Mouse (Mus musculus): ENCODE results near the gene Rnd2. TPM values are rescaled to one million over a fixed set of nuclear protein-coding genes. Genes with fewer than 3 reads are reported as not detected.

Rnd2 gene
- polyA plus RNA-seq, 1 experiment from 2014 or later = 10.3 TPM

DNA sequence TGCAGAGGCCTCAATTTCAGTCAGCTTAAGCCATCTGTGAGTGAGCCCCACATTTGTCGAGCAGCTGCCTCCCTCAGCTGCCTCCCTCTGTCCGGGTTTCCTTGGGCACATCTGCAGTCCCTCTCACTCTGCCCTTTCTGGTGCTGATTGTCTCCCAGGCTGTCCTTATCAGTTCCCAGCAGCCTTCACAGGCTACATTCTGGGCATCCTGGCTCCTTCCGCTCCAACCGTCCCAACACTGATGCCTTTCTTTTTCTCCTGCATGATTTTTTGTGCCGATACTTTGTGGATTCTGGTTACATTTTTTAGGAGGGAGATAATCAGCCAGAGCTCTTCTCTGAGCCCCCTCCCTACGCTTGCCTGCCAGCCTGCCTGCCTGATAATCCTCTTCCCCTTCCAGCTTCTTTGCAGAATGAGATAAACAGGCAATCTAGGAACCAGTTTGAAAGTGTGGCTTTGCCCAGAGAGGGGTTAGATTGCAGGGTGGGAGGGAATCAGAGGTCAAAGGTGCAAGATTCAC is 20.8 kb downstream of the Rnd2 start:
- H3K36me3 ChIP-seq (ENCODE audit: insufficient read depth, low read length) = 0 out of 2 replicates have a peak, but pooled peaks cover 4% of the 10 kb centered on the region
- no peak overlapping the region for H3K9ac ChIP-seq (ENCODE audit: low read depth, low read length)
- TF ChIP-seq CTCF (IDR thresholded peaks at IDR 0.05; ENCODE audit: low read depth) = no peak
- no peaks in the 10 kb centered on the region for H3K4me1 ChIP-seq (replicated peaks; ENCODE audit: insufficient read depth, low read length)
- H3K9me3 ChIP-seq (replicated peaks; ENCODE audit: low read length) = no peaks in the 10 kb centered on the region
- no peaks in the 10 kb centered on the region for H3K27me3 ChIP-seq (ENCODE audit: insufficient read depth, low read length)
- no peak for ATAC-seq (replicated peaks; ENCODE audit: low FRiP score, low read depth)
- 56% methylated on average over 6 of the region's 6 CpGs for WGBS
- H3K4me3 ChIP-seq (replicated peaks; ENCODE audit: low read depth, low read length) = no peak overlapping the region
- no peak overlapping the region for H3K27ac ChIP-seq
- no peak overlapping the region for H3K4me2 ChIP-seq (ENCODE audit: low read length)
- DNase-seq (ENCODE audit: low spot score) = no peak

DNA sequence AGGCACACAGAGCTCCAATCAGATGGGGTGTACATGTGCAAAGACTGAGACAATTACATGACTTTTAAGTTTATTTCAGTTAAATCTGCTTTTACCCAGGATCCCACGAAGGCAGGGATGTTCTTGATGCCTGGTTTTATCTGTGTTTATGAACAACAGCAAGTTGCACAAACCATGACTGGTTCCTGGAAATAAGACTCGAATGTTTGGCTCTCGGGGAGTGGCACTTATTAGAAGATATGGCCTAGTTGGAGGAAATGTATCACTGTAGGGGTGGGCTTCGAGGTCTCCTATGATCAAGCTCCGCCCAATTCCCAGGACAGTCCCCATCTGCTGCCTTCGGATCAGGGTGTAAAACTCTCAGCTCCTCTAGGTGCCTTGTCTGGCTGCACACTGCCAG is 21.3 kb downstream of the Rnd2 start:
- Histone ChIP-seq H3K4me2 (ENCODE audit: low read length) (no peak overlapping the region), H3K27me3 (ENCODE audit: insufficient read depth, low read length) (no peaks in the 10 kb centered on the region), H3K4me1 (replicated peaks; ENCODE audit: insufficient read depth, low read length) (no peaks in the 10 kb centered on the region), H3K9ac (ENCODE audit: low read depth, low read length) (no peak overlapping the region), H3K36me3 (ENCODE audit: insufficient read depth, low read length) (0 out of 2 replicates have a peak, but pooled peaks cover 4% of the 10 kb centered on the region), H3K4me3 (replicated peaks; ENCODE audit: low read depth, low read length) (no peak overlapping the region), H3K9me3 (replicated peaks; ENCODE audit: low read length) (no peaks in the 10 kb centered on the region), H3K27ac (no peak overlapping the region)
- WGBS = 74% methylated on average over 6 of the region's 6 CpGs
- DNase-seq (ENCODE audit: low spot score) = no peak
- no peak for TF ChIP-seq CTCF (IDR thresholded peaks at IDR 0.05; ENCODE audit: low read depth)
- ATAC-seq (replicated peaks; ENCODE audit: low FRiP score, low read depth) = no peak

DNA sequence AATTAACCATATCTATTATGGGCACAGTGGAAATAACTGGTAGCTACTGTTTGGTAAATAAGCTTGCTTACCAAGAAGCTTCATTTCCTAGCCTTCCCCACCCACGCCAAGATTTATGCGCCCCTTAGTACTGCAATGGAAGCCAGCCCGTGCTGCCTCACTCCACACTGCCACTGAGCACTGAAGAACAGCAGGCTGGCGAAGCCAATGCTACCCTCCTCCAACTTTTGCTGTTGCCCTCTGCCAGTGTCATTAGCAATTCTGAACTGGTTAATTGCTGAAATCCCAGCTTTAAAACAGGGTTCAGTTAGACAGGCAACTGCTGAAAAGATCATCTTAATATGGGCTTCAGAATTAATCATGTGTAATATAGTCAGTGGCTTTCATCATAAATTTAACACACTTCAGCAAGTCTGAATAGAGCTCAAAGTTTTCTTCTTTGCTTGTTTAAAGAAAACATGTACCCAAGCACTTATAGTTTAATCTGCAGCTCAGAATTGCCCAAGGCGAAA is 41.5 kb downstream of the Rnd2 start:
- H3K27me3 ChIP-seq (ENCODE audit: insufficient read depth, low read length) = no peaks in the 10 kb centered on the region
- H3K9me3 ChIP-seq (replicated peaks; ENCODE audit: low read length) = no peaks in the 10 kb centered on the region
- WGBS = 90% methylated on average over 5 of the region's 5 CpGs
- H3K9ac ChIP-seq (ENCODE audit: low read depth, low read length) = no peak overlapping the region
- no peaks in the 10 kb centered on the region for H3K4me1 ChIP-seq (replicated peaks; ENCODE audit: insufficient read depth, low read length)
- no peak overlapping the region for H3K27ac ChIP-seq
- no peak for ATAC-seq (replicated peaks; ENCODE audit: low FRiP score, low read depth)
- no peak for TF ChIP-seq CTCF (IDR thresholded peaks at IDR 0.05; ENCODE audit: low read depth)
- no peak overlapping the region for H3K4me2 ChIP-seq (ENCODE audit: low read length)
- H3K4me3 ChIP-seq (replicated peaks; ENCODE audit: low read depth, low read length) = no peak overlapping the region
- DNase-seq (ENCODE audit: low spot score) = no peak
- peaks cover 14% of the 10 kb centered on the region; the same call in 1 of the 2 replicates for H3K36me3 ChIP-seq (ENCODE audit: insufficient read depth, low read length)

DNA sequence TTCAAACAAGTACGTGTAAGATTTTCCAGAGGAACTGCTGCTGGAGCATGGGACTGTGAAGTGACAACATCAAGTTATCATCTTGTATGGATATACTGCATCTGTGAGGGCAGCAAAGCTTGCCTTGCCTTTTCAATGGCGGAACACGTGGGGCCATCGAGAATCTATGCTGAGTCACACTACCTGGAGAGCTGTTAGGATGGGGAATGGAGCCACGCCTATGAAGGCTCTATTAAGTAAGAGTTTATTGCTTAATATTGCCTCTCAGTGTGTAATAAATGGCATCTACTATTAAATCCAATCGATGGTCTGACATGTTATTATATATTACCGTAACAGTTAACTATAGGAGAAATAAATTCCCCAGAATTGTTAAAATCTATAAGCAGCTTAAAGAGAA is 42.3 kb downstream of the Rnd2 start:
- Histone ChIP-seq H3K9me3 (replicated peaks; ENCODE audit: low read length) (no peaks in the 10 kb centered on the region), H3K4me3 (replicated peaks; ENCODE audit: low read depth, low read length) (no peak overlapping the region), H3K9ac (ENCODE audit: low read depth, low read length) (no peak overlapping the region), H3K27me3 (ENCODE audit: insufficient read depth, low read length) (no peaks in the 10 kb centered on the region), H3K27ac (no peak overlapping the region), H3K36me3 (ENCODE audit: insufficient read depth, low read length) (peaks cover 14% of the 10 kb centered on the region; the same call in 1 of the 2 replicates), H3K4me2 (ENCODE audit: low read length) (no peak overlapping the region), H3K4me1 (replicated peaks; ENCODE audit: insufficient read depth, low read length) (no peaks in the 10 kb centered on the region)
- DNase-seq (ENCODE audit: low spot score) (no peak), ATAC-seq (replicated peaks; ENCODE audit: low FRiP score, low read depth) (no peak)
- TF ChIP-seq CTCF (IDR thresholded peaks at IDR 0.05; ENCODE audit: low read depth) = no peak
- 92% methylated on average over 7 of the region's 7 CpGs for WGBS

DNA sequence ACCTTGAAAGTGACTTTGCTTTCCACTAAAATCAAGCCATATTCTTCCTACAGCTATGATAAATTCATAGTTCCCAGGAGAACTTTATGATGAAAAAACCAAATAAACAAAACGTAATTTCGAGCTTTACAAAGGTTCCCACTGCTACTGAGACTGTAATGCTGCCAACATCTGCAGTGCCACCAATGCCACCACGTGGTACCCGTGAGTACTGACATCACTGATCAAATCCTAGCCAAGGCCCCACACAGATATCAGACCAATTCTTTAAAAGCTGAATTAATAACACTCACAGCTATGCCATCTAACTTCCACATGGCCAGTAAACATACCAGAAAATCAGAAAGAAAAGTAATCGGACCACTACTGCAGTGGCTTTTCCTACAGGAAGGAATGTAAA is 54.1 kb downstream of the Rnd2 start:
- Histone ChIP-seq H3K36me3 (ENCODE audit: insufficient read depth, low read length) (0 out of 2 replicates have a peak, but pooled peaks cover 12% of the 10 kb centered on the region), H3K9me3 (replicated peaks; ENCODE audit: low read length) (no peaks in the 10 kb centered on the region)

DNA sequence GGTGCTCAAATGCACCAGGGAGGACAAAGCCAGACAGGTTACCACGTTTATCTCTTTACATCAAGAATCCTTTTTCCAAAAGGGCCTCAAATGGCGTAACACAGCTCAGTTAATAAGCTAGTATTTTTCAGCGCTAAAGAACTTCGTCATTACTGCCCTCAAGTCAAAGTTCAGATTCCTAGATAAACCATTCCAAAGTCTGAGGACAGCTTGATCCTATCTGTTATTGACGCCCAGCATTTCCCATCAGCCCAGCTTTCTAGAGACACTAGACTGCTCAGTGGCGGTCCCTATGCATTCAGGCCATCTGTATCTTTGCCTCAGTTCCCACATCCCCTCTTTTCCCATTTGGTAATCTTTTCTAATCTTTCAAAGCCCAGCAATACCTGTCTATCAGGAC is 54.6 kb downstream of the Rnd2 start:
- DNase-seq (ENCODE audit: low spot score) (no peak), ATAC-seq (replicated peaks; ENCODE audit: low FRiP score, low read depth) (no peak)
- 0 out of 2 replicates have a peak, but pooled peaks cover 8% of the 10 kb centered on the region for H3K36me3 ChIP-seq (ENCODE audit: insufficient read depth, low read length)
- WGBS = 89% methylated on average over 6 of the region's 6 CpGs
- H3K4me2 ChIP-seq (ENCODE audit: low read length) = no peak overlapping the region
- no peaks in the 10 kb centered on the region for H3K27me3 ChIP-seq (ENCODE audit: insufficient read depth, low read length)
- H3K4me1 ChIP-seq (replicated peaks; ENCODE audit: insufficient read depth, low read length) = no peaks in the 10 kb centered on the region
- H3K9me3 ChIP-seq (replicated peaks; ENCODE audit: low read length) = no peaks in the 10 kb centered on the region
- no peak for TF ChIP-seq CTCF (IDR thresholded peaks at IDR 0.05; ENCODE audit: low read depth)
- H3K9ac ChIP-seq (ENCODE audit: low read depth, low read length) = no peak overlapping the region
- no peak overlapping the region for H3K27ac ChIP-seq
- no peak overlapping the region for H3K4me3 ChIP-seq (replicated peaks; ENCODE audit: low read depth, low read length)

More for the DNA sequence above, 54.1 kb downstream of the Rnd2 start:
- TF ChIP-seq CTCF (IDR thresholded peaks at IDR 0.05; ENCODE audit: low read depth) = 0 out of 2 replicates have a peak, but pooled peaks have one; percentile 34
- Histone ChIP-seq H3K4me2 (ENCODE audit: low read length) (no peak overlapping the region), H3K27ac (no peak overlapping the region), H3K4me1 (replicated peaks; ENCODE audit: insufficient read depth, low read length) (no peaks in the 10 kb centered on the region), H3K9ac (ENCODE audit: low read depth, low read length) (no peak overlapping the region), H3K27me3 (ENCODE audit: insufficient read depth, low read length) (no peaks in the 10 kb centered on the region), H3K4me3 (replicated peaks; ENCODE audit: low read depth, low read length) (no peak overlapping the region)
- DNase-seq (ENCODE audit: low spot score) (no peak), ATAC-seq (replicated peaks; ENCODE audit: low FRiP score, low read depth) (no peak)
- 82% methylated on average over 5 of the region's 5 CpGs for WGBS

Small RNA genes within 50 kb of the gene (microRNA-seq; reads per million reads assigned to microRNA genes)
- gene Mir6929 = not detected

Other genes starting within 250 kb of the Rnd2 start
- gene Ezh1, start 238.5 kb upstream of the Rnd2 start, polyA plus RNA-seq (2015; fragmentation: Nextera tagmentation; extraction: Ambion mirVana) = 18.6 and 20.3 TPM in 2 replicates
- gene Ramp2, start 219.0 kb upstream of the Rnd2 start, polyA plus RNA-seq (2015; fragmentation: Nextera tagmentation; extraction: Ambion mirVana) = 242 and 247 TPM in 2 replicates
- 179 and 180 TPM in 2 replicates for gene Vps25, start 211.3 kb upstream of the Rnd2 start, polyA plus RNA-seq (2015; fragmentation: Nextera tagmentation; extraction: Ambion mirVana)
- 47.0 and 48.8 TPM in 2 replicates for gene Wnk4, start 204.4 kb upstream of the Rnd2 start, polyA plus RNA-seq (2015; fragmentation: Nextera tagmentation; extraction: Ambion mirVana)
- 1.5 and 2.0 TPM in 2 replicates for gene Cntd1, start 186.0 kb upstream of the Rnd2 start, polyA plus RNA-seq (2015; fragmentation: Nextera tagmentation; extraction: Ambion mirVana)
- gene Coa3, start 185.9 kb upstream of the Rnd2 start, polyA plus RNA-seq (2015; fragmentation: Nextera tagmentation; extraction: Ambion mirVana) = 209 and 211 TPM in 2 replicates
- gene Becn1, start 162.7 kb upstream of the Rnd2 start, polyA plus RNA-seq (2015; fragmentation: Nextera tagmentation; extraction: Ambion mirVana) = 156 and 165 TPM in 2 replicates
- gene Psme3, start 148.8 kb upstream of the Rnd2 start, polyA plus RNA-seq (2015; fragmentation: Nextera tagmentation; extraction: Ambion mirVana) = 102 and 104 TPM in 2 replicates
- gene Aoc2, start 139.9 kb upstream of the Rnd2 start, polyA plus RNA-seq (2015; fragmentation: Nextera tagmentation; extraction: Ambion mirVana) = 0.37 and 0.58 TPM in 2 replicates
- gene Aoc3, start 134.4 kb upstream of the Rnd2 start, polyA plus RNA-seq (2015; fragmentation: Nextera tagmentation; extraction: Ambion mirVana) = 1.8 and 2.0 TPM in 2 replicates
- 23.2 and 37.0 TPM in 2 replicates for gene G6pc, start 97.4 kb upstream of the Rnd2 start, polyA plus RNA-seq (2015; fragmentation: Nextera tagmentation; extraction: Ambion mirVana)
- 58.4 and 66.0 TPM in 2 replicates for gene Aarsd1, start 47.4 kb upstream of the Rnd2 start, polyA plus RNA-seq (2015; fragmentation: Nextera tagmentation; extraction: Ambion mirVana)
- gene Gm27029, start 40.2 kb upstream of the Rnd2 start, polyA plus RNA-seq (2015; fragmentation: Nextera tagmentation; extraction: Ambion mirVana) = 4.0 and 4.5 TPM in 2 replicates
- 17.9 and 19.6 TPM in 2 replicates for gene Rundc1, start 39.9 kb upstream of the Rnd2 start, polyA plus RNA-seq (2015; fragmentation: Nextera tagmentation; extraction: Ambion mirVana)
- 8.7 and 11.5 TPM in 2 replicates for gene Ptges3l, start 39.7 kb upstream of the Rnd2 start, polyA plus RNA-seq (2015; fragmentation: Nextera tagmentation; extraction: Ambion mirVana)
- 396 and 448 TPM in 2 replicates for gene Rpl27, start 22.7 kb upstream of the Rnd2 start, polyA plus RNA-seq (2015; fragmentation: Nextera tagmentation; extraction: Ambion mirVana)
- gene Ifi35, start 16.6 kb upstream of the Rnd2 start, polyA plus RNA-seq (2015; fragmentation: Nextera tagmentation; extraction: Ambion mirVana) = 30.0 and 30.8 TPM in 2 replicates
- 37.7 and 38.6 TPM in 2 replicates for gene Vat1, start 1.2 kb downstream of the Rnd2 start, polyA plus RNA-seq (2015; fragmentation: Nextera tagmentation; extraction: Ambion mirVana)
- 4.2 and 6.3 TPM in 2 replicates for gene Brca1, start 87.0 kb downstream of the Rnd2 start, polyA plus RNA-seq (2015; fragmentation: Nextera tagmentation; extraction: Ambion mirVana)
- gene Nbr1, start 87.2 kb downstream of the Rnd2 start, polyA plus RNA-seq (2015; fragmentation: Nextera tagmentation; extraction: Ambion mirVana) = 62.6 and 63.3 TPM in 2 replicates
- gene Tmem106a, start 117.2 kb downstream of the Rnd2 start, polyA plus RNA-seq (2015; fragmentation: Nextera tagmentation; extraction: Ambion mirVana) = 19.4 and 20.9 TPM in 2 replicates
- gene Gm11634, start 134.3 kb downstream of the Rnd2 start, polyA plus RNA-seq (2015; fragmentation: Nextera tagmentation; extraction: Ambion mirVana) = 0.37 TPM in 1 of 2 replicates, not detected in the other
- 30.9 and 37.6 TPM in 2 replicates for gene Rdm1, start 162.2 kb downstream of the Rnd2 start, polyA plus RNA-seq (2015; fragmentation: Nextera tagmentation; extraction: Ambion mirVana)
- gene Arl4d, start 200.5 kb downstream of the Rnd2 start, polyA plus RNA-seq (2015; fragmentation: Nextera tagmentation; extraction: Ambion mirVana) = 7.0 and 7.9 TPM in 2 replicates

Data from kidney, postnatal 0 days (tissue).